Mouse (Mus musculus): ENCODE data around the gene Pycr1.

Gene Pycr1

DNA sequence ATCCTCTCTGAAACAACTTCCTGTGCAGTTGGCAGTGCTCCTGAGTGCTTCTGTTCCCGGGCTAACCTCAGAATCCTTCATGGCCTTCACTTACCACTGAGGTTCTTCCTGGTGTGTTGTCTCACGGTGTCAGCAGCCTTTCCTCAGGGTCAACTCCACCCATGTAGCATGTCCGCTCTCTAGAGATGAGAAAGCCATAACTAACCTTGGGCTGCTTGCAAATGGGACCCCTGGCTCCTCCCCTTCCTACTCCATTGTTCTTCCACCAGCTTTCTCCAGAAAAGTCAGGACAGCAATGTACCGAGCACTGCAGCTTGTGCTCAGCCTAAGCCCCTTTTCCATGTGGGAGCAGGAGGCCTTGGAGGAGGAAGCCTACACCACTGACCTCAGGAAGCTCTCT lies 36.8 kb downstream of the Pycr1 start:
- no peak for DNase-seq (ENCODE audit: low spot score in 2 of 2)

DNA sequence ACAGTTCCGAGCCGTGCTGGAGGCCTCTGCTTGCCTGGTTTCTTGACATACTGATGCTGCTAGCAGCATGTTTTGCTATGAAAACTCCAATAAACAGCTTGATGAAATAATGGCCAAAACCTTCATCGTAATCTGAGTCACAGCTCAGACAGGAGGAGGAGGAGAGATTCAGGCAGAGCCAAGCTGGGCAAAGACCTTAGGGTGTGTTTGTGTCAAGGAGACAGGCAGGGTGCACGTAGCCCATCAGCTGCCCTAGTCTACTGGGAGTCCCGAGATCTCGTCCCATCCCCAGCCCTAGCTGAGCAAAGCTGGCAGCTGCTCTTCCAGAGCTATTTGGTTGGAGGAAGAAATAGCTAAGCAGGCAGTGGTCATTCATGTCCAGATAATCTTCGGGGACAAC lies 37.9 kb downstream of the Pycr1 start:
- DNase-seq (ENCODE audit: low spot score in 2 of 2): no peak

DNA sequence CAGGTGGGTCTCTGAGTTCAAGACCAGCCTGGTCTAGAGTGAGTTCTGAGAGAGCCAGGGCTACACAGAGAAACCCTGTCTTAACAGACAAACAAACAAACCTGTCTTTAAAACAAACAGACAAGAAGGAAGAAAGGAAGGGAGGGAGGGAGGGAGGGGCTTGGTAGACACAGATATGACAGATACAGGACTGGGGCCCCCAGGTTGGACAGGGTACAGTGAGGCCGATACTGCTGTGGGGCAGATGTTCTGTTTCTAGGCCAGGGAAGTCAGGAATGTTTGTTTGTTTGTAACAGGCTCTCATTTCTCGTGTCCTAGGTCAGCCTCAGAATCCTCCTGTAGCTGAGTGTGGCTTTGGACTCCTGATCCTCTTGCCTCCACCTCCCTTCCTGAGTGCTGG lies 40.0 kb downstream of the Pycr1 start:
- DNase-seq (ENCODE audit: low spot score in 2 of 2): no peak

DNA sequence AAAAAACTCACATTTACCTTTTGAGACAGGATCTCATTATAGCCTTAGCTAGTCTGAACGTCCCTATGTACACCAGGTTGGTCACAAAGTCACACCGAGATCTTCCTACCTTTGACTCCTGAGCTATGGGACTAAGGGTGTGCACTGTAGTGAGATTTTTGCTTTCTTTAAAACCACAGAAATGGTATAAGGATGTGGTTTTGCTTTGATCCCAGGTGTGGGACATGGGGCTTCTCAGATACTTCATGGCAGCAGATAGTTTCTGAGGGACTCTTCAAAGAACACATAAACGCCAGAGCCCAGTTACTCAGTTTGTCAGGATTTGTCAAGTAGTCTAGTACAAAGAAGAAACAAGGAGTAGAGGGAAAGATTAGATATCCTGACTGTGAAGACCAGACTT lies 42.9 kb downstream of the Pycr1 start:
- no peak for DNase-seq (ENCODE audit: low spot score in 2 of 2)

DNA sequence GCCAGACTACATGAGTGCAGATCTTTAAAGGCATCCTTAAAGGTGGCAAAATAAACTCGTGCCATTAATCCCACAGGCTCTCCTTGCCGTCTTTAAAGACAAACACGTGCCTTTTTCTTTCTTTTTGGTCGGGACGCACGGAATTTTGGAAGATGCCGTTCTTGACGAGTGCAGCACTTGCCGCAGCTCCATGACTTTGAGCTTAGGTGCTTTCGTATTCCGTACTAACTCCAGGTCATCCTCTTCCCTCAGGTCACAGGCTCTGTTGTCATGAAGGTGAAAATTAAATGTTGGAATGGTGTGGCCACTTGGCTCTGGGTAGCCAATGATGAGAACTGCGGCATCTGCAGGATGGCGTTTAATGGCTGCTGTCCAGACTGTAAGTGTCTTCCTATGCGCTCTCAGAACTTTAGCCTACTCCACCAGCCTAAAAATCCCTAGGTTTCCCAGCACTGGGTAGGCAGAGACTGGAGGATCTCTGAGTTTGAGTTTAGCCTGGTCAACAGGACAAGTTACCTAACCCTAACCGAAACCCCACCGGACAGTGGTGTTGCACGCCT lies 44.5 kb downstream of the Pycr1 start:
- DNase-seq (ENCODE audit: low spot score in 2 of 2): no peak

DNA sequence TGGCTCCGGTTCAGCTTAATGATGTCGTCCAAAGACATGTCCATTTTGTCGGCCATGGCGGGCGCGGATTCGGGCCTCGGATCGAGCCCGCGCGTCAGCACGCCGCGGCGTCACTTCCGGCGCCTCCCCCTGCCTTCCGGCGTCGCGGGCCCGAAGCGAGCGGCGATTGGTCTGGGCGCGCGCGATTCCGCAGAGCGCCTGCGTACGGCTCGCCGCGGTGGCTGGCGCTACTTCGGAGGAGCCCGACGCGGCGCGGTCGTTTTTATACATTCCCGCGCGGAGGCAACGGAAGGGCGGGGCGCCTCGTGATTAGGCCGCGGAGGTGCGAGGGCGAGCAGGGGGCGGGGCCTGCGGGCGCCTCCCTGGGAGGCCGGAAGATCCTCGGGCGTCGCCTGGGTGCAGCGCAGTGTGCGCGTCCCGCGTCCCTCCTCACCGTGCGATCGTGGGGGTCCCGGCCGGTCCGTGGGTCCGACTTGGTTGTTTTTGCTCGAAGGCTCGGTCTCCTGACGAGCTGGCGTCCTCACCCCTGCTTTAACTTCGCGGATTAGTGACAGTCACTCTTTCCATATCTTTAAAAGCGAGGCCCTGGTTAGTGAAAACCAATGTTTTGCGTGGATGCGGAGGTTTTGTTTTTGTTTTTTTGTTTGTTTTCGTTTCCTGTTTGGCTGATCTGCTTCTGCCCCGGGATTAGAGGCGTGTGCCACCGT lies 45.1 kb downstream of the Pycr1 start, which contains the start of the genes Alyref and Anapc11:
TSS of gene Alyref (minus strand) at position 83 of the 707 bp plus-strand sequence.
TSS of gene Anapc11 (plus strand) at position 139 of the 707 bp plus-strand sequence.
- DNase-seq (ENCODE audit: low spot score in 2 of 2): peak; percentile 89 to 96

DNA sequence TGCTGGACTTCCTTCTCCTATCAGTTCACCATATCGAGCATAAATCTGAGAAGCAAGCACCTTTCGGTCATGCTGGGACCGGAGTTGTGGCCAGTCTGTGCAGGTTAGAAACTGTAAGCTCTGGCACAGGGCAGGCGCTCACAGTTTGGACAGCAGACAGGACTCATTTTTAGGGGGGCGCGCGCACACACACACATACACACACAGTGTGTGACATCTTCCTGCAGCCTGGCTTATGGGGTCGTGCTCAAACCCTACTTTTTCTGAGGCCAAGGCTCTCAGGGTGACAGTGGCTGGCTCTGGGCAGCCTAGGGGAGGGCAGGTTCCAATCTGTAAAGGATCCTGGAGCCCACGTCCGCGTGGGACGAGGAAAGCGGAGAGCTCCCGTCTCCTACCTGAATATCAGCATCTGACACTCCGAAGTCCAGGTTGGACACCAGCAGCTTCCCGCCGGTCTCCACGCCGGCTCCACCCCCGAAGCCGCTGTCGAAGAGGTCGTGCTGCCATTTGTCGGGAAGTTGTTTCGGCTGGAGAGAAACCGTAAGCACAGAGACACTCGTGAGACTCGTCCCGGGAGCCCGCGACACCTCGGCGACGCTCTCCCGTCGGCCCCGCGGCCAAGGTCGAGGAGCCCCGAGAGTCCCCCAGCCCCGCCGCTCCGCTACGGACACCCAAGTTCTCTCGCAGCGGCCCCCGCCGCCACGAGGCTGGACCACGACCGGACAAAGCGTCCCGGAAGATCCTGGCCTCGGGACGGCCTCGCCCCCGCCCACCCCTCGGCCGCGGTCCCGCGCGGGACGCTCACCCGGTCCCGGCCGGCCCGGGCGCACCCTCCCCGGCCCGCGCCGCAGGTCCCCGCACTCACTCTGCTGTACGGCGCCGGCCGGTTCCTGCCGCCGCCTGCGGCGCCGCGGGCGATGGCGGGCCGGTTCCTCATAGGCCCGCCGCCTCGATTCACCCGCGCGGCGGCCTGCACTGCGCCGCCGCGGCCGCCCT lies 46.0 kb downstream of the Pycr1 start:
- peak; percentile 42 to 54 for DNase-seq (ENCODE audit: low spot score in 2 of 2)

DNA sequence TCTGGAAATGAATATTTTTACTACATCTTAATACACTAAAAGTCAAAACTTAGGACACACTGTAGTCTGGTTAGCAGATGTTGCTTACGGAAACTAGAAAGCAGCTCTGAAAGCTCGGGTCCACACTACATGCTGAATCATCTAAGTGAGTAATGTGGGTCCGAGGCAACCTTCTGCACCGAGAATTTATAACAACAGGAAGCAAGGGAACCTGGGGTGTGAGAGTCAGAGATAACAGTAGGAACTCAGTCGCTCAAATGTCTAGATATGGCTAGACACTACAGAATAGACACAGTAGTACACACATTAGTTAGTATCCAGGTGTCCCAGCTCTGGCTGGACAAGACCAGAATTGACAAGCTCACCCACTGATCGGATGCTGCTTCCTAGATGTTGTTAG lies 55.0 kb downstream of the Pycr1 start:
- DNase-seq (ENCODE audit: low spot score in 2 of 2): no peak
